Mouse (Mus musculus) brain, embryonic 14.5 days (tissue): ENCODE data around the gene Ndp.

Experiments used
- CTCF ChIP-seq: fragments of 200-500 bp; IDR thresholded peaks from 2 replicates; pipeline ENCODE4 v1.5.1; 2012; ENCODE audit warnings: inconsistent platforms, mild to moderate bottlenecking, moderate library complexity, borderline replicate concordance; ENCODE audit not compliant: insufficient read depth, insufficient read length; ENCODE audit errors: extremely low read depth
- POLR2A ChIP-seq: fragments of 200-500 bp; IDR thresholded peaks from 2 replicates; pipeline ENCODE4 v1.6.1; 2012; ENCODE audit warnings: mild to moderate bottlenecking, inconsistent platforms, borderline replicate concordance; ENCODE audit not compliant: poor library complexity, insufficient read depth, insufficient read length, severe bottlenecking; ENCODE audit errors: extremely low read depth

- TF ChIP-seq CTCF (no peak), POLR2A (no peak)
These were observed 2.9 kb downstream of the Ndp start for GRCm38 (mm10) chrX:16908652-16909051.
